Mouse (Mus musculus) B cell, adult 2 months (primary cell): ENCODE data around the gene Zbtb16.

Source experiments
- DNase-seq, 2 experiments: peaks; one replicate each; pipeline ENCODE4 v3.0.0; 2022

Gene Zbtb16

DNA sequence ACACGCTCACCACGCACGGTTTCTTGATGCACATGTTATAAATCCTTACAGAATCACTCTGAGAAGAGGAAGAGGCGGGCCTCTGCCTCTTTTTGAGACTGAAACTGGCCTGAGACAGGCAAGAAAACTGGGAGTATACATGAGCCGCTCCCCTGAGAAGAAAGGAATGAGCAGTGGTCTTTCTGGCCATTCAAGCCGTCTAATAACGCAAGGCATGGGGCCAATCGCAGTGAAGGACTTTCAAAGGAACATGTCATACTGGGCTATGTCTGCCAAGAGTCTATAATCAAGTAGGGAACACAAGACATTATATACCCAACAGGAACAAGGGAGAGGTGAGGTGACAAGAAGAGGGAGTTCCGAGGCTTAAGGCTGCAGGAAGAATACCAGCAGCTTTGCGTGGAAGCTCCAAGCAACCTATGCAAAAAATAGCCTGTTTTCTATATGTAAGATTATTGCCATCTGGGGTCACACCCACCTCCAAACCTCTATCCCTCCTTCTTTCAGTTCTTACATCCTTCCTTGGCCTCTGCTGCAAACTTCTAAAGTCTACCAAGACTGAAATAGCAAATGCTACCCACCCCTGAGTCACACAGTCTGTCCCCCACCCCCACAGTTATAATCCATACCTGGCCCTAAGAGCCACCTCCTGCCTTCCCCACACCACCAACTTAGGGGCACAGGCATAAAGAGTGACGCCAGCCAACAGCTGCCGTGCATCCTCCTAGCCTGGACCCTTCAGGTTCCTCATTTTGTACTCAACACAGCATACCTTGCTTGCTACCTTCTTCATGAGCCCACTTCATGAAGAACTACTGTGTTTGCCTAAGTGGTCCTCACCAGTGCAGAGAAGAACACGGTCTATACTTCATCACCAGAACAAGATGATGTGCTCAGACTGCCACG is 74.0 kb downstream of the Zbtb16 start:
- DNase-seq, result no peak

DNA sequence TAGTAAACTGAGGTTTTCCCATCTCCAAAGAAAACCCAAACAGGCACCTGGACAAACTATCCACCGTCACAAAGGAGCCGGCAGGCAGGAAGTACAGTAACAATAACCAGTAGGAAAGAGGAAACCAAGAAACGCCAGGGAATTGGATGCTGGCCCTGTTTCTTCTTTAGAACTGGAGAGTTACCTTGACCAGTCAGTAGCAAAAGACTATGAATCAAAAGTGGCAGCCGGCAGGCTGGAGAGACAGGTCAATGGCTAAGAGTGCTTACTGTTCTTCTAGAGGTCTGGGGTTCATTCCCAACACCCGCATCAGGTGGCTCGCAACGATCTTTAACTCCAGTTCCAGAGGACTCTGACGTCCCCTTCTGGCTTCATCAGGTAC is 74.9 kb downstream of the Zbtb16 start:
- no peak for DNase-seq

DNA sequence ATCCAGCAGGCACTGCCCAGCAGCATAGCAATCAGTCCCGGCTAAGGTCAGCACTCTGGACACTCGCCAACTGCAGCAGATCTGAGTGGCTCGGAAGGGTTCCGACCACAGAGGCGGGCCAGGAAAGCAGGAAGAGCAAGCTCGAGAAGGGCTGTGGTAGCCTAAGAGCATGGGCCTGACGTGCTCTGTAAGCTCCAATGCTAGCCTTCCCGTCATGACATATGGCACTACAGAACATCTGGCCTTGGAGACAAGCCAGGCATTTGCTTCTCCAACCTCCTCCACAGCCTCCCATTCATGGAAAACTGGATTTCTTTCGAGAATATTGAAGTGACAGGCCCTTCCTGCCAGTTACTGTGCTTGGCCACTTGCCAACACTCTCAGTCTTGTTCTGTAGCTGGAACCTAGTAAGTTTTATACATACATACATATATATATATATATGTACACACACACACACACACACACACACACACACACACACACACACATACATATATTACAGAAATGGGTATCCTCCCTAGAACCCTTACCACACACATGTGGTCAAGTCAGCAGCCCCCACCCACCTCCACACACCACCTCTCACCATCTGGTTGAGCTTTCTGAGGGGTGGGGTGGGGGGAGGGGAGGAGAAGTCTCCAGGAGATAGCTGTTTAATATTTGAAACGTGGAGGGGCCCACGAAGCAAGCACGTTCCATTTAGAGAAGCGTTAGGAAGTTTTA is 75.4 kb downstream of the Zbtb16 start:
- DNase-seq, result no peak

DNA sequence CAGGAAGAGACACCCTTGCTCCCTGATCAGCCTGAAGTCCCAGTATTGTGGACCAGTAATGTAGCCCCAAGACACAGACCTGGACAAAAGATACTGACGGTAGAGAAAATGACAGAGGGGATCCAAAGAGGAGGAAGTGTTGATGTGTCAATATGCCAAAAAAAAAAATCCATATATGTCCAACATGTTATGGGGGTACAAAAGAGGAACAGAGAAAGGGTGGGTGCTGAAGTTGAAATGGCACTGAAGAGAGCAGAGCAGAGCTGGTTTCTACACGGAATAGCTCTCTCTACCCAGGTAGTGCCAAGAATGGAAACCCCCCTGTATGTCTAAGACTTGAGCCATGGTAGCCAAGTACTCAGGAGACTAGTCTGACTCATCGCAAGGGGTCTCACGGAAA is 76.9 kb downstream of the Zbtb16 start:
- no peak for DNase-seq

DNA sequence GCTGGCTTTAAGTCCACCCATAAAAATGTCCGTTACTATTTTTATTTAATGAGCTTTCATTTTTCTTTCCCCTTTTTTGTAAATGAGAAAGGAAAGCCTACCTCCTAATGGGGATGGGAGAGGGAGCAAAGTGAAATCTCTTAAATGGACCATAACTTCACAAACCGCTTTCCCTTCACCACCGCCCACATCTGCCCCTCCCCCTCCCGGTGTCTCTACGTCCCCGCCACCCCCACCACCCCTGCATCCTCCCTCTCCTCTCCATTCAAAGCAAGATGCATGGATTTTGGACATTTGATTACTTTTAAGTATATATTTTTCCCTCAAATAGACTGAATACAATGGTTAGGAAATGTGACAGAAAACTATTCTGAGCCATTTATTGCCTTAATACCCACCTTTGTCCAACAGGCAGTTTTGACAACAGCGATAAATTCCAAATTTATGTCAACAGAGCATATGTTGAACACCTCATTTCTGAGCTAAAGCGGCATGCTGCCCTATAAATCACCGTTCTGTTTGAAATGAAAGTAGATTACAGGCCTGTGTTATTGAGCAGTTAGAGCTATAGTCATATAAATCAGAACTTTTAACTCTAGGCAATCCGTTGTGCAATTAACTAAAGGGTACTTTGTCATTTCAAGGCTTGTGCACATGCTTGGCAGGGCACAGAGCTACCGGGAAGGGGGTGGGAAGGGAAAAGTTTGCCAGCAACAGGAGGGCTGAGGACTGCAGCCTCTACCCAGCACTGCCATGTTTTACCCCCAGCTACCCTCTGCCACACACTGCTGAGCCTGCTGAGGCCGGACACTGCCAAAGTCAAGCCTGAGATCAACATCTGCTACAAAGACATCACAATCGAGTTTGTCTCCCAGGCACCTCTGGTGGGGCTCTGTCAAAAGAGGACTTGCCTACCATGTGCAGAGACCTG is 78.1 kb downstream of the Zbtb16 start:
- DNase-seq, result no peak

DNA sequence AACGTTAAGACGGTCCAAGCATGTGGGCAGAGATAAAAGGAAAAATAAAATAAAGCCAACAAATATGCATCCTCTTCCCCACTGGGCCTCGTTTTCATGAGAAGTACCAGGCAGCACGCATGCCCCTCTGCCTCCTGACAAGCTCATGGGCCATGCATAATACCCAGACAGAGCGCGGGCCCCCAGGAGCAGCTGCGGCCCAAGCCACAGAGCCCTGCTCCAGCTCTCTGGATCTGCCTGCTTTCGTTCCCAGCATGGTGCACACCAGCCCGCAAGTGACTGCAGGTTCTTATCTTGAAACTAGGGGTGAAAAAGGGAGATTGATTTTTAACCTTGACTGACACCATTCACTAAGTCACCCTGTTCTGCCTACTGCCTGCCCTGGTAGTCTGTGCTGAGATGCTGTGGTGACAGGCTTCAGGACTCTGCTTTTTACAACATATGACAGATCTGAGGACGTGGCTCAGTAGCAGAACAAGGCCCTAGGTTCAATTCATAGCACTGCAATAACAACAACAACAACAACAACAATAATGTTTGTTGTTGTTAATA is 79.7 kb downstream of the Zbtb16 start:
- DNase-seq, result no peak

DNA sequence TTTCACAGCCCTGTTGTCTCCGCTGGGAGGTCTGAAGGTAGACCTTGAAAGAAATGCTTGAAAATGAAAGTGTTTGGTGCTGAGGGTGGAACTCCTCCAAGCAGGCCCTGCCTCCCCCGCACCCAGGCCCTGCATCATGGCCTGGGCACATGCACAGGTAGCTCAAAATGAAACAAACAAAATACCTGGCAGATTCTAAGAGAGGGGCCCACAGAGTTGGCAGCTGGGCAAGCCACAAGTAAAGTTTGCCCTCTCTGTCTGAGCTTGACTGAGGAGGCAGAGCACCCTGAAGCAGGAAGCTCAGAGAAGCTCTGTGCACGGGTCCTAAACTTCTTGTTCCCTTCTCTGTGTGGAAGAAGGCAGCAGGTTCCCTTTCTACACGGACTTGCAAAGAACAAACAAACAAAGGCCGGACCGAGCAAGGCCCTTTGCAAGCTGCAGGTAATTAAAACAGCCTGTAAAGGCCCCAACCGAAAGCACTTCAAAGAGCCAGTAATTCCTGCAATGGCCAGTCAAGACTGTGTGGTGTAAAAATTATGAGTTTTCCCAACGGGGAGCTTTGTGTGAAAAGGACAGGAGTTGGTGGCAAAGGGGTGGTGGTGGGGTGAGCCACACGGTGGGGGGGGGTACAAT is 80.5 kb downstream of the Zbtb16 start:
- DNase-seq, result no peak

DNA sequence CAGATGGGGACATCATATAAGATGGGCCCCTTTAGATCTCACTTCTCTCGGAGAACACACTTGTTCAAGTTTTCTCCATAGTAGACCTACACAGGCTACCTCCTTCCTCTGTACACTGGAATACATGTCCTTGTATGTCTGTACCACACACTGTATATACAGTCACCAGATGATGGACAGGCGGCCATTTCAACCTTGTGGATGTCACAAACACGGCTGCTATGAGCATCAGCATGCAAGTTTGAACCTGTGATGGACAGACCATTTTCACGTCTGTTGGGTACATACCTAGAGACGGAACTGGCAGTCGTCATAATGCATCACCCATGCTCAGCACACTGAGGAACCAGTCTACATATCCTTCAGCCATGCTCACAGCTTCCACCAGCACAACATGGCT is 81.6 kb downstream of the Zbtb16 start:
- no peak for DNase-seq

DNA sequence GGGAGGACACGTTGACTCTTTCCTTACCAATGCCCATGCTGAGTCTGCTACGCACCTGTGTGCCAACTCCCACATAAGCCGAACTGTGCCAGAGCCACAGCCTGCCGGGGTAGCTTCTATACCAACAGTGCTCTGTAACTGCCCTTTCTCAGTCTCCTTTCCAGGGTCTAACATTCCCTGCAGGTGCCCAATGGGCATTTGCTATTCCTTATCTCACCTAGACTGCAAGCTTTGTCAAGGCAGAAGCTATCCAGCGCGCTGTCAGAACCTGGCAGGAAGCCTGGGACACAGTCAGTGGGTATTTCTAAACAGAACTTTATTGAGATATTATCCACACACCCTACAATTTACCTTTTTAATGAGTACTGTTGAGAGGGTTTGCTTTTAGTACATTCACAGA is 82.1 kb downstream of the Zbtb16 start:
- no peak for DNase-seq

DNA sequence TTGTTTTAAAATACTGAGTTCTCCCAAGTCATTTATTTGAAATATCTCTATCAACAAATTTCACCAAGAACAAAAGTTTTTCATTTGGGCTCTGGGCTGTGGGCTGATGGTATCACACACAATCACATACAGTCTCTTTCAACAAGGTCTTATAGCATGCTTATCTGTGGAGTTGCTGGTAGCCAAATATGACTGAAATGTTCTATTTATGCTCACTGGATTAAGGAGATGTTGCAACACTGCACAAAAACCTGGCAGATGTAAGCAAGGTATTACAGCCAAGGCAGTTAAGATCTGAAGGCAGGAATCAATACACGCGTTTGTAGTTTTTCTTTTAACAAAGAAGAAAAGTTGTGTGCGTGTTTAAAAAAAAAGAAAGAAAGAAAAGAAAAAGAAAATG is 84.1 kb downstream of the Zbtb16 start:
- DNase-seq, result no peak

DNA sequence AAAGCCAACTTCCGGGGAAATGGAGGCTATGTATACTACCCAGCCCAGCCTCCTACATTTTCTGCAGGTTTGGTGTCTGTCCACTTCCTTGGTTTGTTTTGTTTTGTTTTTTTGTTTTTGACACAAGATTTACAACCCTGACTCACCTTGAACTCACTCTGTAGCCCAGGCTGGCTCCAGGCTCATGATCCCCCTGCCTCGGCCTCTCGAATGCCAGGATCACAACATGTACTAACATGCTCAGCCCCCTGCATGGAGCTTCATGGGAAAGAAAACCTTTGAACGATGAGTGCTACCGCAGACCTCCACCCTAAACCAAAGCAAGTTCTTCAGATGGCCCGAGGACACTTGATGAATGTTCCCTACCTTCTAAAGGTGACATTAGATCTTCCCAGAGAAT is 86.4 kb downstream of the Zbtb16 start:
- no peak for DNase-seq

DNA sequence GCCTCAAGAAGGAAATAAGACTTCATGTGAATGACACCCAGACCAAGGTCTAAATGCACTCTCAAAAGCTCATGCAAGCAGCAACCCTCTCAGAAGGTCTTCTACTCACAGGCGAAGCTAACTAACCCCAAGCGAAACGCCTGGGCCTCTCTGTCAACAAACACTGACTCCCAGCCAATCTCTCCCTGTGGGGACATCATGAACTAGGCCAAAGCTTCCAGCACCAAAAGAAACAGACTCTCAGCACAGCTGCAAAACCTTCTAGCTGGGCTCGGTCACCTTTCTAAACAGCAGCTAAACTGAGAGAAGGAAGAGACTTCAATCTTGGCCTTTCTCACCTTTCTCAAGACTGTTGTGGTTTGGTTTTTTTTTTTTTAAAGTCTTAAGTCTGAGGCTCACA is 86.9 kb downstream of the Zbtb16 start:
- no peak for DNase-seq

DNA sequence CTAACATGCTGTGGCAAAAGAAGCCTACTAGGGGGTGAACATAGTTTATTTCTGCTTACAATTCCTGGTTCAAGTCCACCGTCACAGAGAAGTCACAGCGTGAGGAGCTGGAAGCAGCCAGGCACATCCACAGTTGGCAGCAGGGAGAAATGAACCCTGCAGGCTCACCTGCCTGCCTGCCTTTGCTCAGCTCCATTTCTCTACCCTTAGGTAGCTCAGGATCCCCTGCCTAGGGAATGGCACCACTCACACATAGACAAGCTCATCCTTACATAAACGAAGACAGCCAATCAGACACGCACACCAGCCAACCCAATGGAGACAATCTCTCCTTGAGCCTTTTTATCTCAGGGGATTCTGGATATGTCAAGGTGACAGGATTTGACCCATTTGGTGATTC is 87.3 kb downstream of the Zbtb16 start:
- no peak for DNase-seq

DNA sequence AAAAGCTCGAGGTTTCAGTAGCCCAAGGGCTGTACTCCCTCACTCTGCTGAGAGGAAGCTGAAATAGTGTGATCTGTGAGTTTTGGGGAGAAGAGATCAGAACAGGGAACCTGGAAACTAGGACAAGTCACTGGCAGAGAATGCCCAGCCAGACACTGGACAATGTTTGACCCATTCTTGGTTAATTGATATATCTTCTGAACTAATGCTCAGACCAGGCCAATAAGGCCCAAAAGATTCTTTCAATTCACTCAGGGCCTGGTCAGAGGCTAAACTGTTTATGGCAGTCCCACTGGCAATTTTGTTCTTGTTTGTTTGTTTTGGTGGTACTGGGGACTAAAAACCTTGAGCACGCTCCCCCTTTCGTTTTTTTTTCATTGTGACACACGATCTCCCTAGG is 87.8 kb downstream of the Zbtb16 start:
- no peak for DNase-seq

DNA sequence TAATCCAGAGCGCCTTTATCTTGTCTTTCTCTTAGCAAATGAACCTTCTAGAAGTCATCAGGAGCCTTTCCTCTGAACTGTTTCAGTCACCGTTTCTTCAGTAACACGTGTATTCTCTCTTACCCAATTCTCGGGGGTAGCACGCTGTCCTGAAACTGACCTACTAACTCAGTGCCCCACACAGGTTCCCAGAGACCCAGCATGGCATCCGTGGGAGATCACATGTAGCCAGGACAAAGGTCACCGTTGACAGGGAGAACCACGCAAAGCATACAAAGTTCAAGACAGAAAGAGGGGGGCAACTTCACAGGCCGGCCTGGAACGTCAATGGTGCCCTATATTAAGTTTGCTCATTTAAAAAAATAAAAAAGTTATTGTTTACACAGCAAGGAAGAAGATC is 89.5 kb downstream of the Zbtb16 start:
- no peak for DNase-seq

DNA sequence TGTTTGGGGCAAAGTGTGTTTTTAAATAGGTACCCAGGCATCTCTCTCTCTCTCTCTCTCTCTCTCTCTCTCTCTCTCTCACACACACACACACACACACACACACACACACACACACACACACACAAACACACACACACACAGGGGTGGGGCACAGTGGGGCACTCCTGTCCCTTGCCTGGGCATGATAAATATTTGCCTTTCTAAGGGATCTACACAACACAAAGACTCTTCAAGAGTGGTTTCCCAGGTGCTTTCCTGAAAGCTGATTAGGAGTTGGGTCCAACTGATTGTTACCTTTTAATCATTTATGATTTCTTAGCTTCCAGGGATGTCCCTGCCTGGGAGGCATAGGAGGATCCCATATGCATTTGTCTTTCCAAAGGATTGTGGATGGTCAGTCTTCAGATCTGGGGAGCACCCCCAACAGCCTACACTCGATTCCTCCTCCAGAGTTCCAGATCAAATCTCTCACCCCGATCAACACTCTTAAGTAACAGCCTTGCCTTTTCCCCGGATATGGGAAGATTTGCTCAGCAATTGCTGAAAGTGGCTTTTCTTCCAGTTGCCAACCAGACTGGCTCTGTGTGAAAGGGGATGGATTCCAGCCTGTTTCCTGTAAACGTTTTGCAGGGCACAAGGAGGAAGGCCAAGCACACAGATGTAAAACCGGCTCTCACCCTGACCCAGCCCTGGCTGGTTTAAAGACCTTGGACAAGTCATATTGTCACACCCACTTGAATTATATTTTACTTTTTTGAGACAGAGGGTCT is 90.5 kb downstream of the Zbtb16 start:
- DNase-seq, result no peak

DNA sequence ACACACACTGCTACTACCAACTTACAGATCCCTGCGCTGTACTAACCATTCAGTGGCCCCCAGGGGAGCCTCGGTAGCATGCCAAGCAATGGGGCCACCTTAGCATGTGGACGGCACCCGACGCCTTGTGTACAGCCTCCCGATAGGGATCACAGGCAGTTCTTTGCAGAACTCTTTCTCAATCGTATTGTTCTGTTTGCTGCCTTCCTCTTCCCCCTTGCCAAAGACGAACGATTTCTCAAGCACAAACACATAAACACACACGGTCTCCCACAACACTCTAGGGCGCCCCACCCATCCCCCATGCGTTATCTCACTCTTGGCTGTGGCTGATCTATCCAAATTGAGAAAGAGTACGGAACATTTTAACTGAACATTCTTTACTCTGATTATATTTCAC is 91.1 kb downstream of the Zbtb16 start:
- DNase-seq, result no peak

DNA sequence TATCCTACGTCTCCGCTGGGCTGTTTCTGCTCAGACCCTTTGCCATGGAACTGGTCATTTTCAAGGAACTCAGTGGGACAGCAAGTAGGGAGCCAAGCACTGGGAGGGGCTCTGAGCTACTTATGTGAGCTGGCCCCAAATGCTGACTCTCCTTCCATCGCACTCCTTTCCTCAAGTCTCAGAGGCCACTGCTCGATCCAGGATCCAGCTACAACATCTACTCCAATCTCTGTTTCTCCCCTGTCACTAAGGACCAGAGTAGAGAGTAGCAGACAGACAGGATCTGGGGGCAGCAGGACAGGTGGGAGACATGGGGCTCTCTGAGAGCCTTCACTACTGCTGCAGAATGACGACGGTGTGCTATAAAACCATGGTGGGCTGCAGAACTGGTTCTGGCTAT is 91.6 kb downstream of the Zbtb16 start:
- no peak for DNase-seq

DNA sequence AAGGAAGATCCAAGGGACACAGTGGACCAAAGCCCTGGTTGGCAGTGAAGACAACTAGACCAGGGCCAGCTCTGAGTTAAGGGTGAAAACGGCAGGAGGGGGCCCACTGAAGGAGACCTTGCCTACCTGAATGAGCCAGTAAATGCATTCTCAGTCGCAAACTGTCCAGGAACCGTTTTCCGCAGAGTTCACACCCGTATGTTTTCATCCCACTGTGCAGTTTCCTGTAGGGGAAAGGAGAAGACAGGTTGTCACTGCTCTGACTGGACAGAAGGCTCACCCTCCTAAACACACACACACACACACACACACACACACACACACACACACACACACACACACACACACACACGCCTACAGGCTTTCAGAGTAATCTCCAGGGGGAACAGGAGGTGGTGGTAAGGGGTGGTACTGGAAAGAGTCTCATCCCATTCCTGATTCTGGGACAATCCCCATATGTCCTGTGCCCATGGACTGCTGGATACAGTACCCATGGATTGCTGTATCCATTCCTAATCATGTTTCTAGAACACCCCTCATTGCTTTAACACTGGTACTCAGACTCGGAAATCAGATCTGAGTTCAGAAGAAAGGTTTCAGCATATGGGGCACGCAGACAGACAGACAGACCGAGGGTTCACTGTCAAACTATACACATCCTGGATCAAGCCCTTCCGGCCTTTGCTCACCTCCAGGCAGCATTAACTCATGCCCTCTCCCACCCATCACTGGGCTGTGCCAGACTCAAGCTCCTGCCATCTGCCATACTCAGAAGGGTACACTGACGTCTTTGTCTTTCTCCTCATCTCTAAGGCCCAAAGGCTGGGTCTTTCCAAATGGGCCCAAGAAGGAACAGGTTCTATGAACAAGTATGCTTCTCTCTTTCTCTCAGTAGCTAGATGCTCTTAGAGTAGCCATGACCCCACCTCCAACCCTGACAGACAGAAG is 92.4 kb downstream of the Zbtb16 start:
- no peak for DNase-seq

DNA sequence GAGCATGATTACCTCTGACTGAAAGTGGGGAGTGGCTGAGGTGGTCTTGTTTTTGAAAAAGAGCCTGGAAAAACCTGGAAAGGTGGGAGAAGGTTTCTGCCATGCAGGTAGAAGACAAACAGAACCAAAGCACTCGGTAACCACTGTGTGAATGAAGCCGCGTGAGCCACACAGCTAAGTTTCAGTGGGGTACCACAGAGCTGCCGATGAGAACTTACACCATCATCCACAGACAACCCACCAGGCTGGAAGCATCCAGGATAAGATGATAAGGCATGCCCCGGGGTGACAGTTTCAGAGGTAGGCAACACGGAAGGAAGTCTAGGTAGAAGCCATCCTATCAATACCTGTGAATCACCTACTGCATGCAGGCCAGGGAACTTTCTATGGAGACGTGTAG is 93.9 kb downstream of the Zbtb16 start:
- DNase-seq, result no peak
